Mouse (Mus musculus): ENCODE results near the gene Gm20479. TPM values are rescaled to one million over a fixed set of nuclear protein-coding genes. Genes with fewer than 3 reads are reported as not detected.
A peak's percentile ranks its signal among the peaks of the same experiment; 100 is the strongest.

Gene Gm20479
- polyA plus RNA-seq, 1 experiment from 2014 or later, result 1.9 TPM

- H3K4me3 ChIP-seq (ENCODE audit: low read depth, low read length), result peak overlapping the region; percentile 61; the same call in 1 of the 2 replicates
- no peaks in the 10 kb centered on the region for H3K9me3 ChIP-seq (ENCODE audit: control insufficient read depth, low read depth, low read length)
- 30% methylated on average over 6 of the region's 6 CpGs for WGBS
- ATAC-seq (ENCODE audit: insufficient number of reproducible peaks, insufficient read depth, low FRiP score, low read depth), result no peak
- peaks cover 11% of the 10 kb centered on the region; the same call in 1 of the 2 replicates for H3K36me3 ChIP-seq (ENCODE audit: control insufficient read depth, insufficient read depth, low read length)
- no peak overlapping the region for H3K27ac ChIP-seq (ENCODE audit: low read length)
- no peaks in the 10 kb centered on the region for H3K27me3 ChIP-seq (ENCODE audit: control insufficient read depth, insufficient read depth, low read length)
- peaks cover 23% of the 10 kb centered on the region for H3K4me1 ChIP-seq (ENCODE audit: control insufficient read depth, insufficient read depth, low read length)
- no peak overlapping the region for H3K9ac ChIP-seq (replicated peaks; ENCODE audit: low read depth, low read length)
- peak overlapping the region; percentile 85 for H3K4me2 ChIP-seq (replicated peaks; ENCODE audit: low read depth, low read length)
These were observed 3.1 kb downstream of the Gm20479 start for GRCm38 (mm10) chr7:27354144-27354543.

GRCm38 (mm10) chr7:27345444-27345843, 11.8 kb downstream of the Gm20479 start:
- H3K4me1 ChIP-seq (ENCODE audit: control insufficient read depth, insufficient read depth, low read length), result no peaks in the 10 kb centered on the region
- no peak overlapping the region for H3K4me3 ChIP-seq (ENCODE audit: low read depth, low read length)
- peaks cover 20% of the 10 kb centered on the region for H3K36me3 ChIP-seq (ENCODE audit: control insufficient read depth, insufficient read depth, low read length)
- H3K9me3 ChIP-seq (ENCODE audit: control insufficient read depth, low read depth, low read length), result no peaks in the 10 kb centered on the region
- no peaks in the 10 kb centered on the region for H3K27me3 ChIP-seq (ENCODE audit: control insufficient read depth, insufficient read depth, low read length)
- ATAC-seq (ENCODE audit: insufficient number of reproducible peaks, insufficient read depth, low FRiP score, low read depth), result peak; percentile 16; the same call in 1 of the 2 replicates
- H3K9ac ChIP-seq (replicated peaks; ENCODE audit: low read depth, low read length), result no peak overlapping the region
- no peak overlapping the region for H3K27ac ChIP-seq (ENCODE audit: low read length)
- no peak overlapping the region for H3K4me2 ChIP-seq (replicated peaks; ENCODE audit: low read depth, low read length)
- 23% methylated on average over 6 of the region's 6 CpGs for WGBS

DNA sequence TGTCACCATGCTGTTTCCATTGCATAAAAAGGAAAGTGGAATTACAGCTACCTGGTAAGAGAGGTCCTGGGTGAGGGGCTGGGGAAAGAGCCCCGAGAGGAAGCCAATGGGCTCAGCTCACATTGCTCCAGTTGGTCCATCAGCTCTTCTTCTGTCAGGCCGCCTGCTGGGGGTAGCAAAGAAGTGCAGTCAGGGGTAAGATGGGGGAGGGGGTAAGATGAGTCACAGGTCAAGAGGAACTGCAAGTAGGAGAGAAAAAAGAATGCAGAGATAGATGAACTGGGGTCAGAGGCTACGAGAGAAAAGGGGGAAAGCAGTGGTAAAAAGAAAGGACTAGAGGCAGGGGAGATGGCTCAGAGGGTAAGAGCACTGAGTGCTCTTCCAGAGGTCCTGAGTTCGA, 14.6 kb downstream of the Gm20479 start:
- no peak overlapping the region for H3K4me3 ChIP-seq (ENCODE audit: low read depth, low read length)
- no peaks in the 10 kb centered on the region for H3K9me3 ChIP-seq (ENCODE audit: control insufficient read depth, low read depth, low read length)
- peaks cover 3% of the 10 kb centered on the region; the same call in 1 of the 2 replicates for H3K27me3 ChIP-seq (ENCODE audit: control insufficient read depth, insufficient read depth, low read length)
- H3K4me1 ChIP-seq (ENCODE audit: control insufficient read depth, insufficient read depth, low read length), result no peaks in the 10 kb centered on the region
- H3K27ac ChIP-seq (ENCODE audit: low read length), result no peak overlapping the region
- H3K9ac ChIP-seq (replicated peaks; ENCODE audit: low read depth, low read length), result no peak overlapping the region
- peaks cover 4% of the 10 kb centered on the region for H3K36me3 ChIP-seq (ENCODE audit: control insufficient read depth, insufficient read depth, low read length)
- no peak overlapping the region for H3K4me2 ChIP-seq (replicated peaks; ENCODE audit: low read depth, low read length)
- WGBS, result 39% methylated on average over 4 of the region's 4 CpGs
- ATAC-seq (ENCODE audit: insufficient number of reproducible peaks, insufficient read depth, low FRiP score, low read depth), result no peak

GRCm38 (mm10) chr7:27339519-27339918, 17.7 kb downstream of the Gm20479 start:
- Histone ChIP-seq H3K4me1 (ENCODE audit: control insufficient read depth, insufficient read depth, low read length) (peaks cover 14% of the 10 kb centered on the region; the same call in 1 of the 2 replicates), H3K4me3 (ENCODE audit: low read depth, low read length) (no peak overlapping the region), H3K27me3 (ENCODE audit: control insufficient read depth, insufficient read depth, low read length) (peaks cover 3% of the 10 kb centered on the region; the same call in 1 of the 2 replicates), H3K4me2 (replicated peaks; ENCODE audit: low read depth, low read length) (no peak overlapping the region), H3K36me3 (ENCODE audit: control insufficient read depth, insufficient read depth, low read length) (no peaks in the 10 kb centered on the region; the same call in none of the 2 replicates), H3K27ac (ENCODE audit: low read length) (no peak overlapping the region), H3K9me3 (ENCODE audit: control insufficient read depth, low read depth, low read length) (no peaks in the 10 kb centered on the region), H3K9ac (replicated peaks; ENCODE audit: low read depth, low read length) (no peak overlapping the region)
- no peak for ATAC-seq (ENCODE audit: insufficient number of reproducible peaks, insufficient read depth, low FRiP score, low read depth)
- WGBS, result 39% methylated on average over 7 of the region's 7 CpGs

GRCm38 (mm10) chr7:27339114-27339513, 18.1 kb downstream of the Gm20479 start:
- H3K9ac ChIP-seq (replicated peaks; ENCODE audit: low read depth, low read length), result no peak overlapping the region
- no peak overlapping the region for H3K27ac ChIP-seq (ENCODE audit: low read length)
- ATAC-seq (ENCODE audit: insufficient number of reproducible peaks, insufficient read depth, low FRiP score, low read depth), result no peak
- H3K27me3 ChIP-seq (ENCODE audit: control insufficient read depth, insufficient read depth, low read length), result peaks cover 3% of the 10 kb centered on the region; the same call in 1 of the 2 replicates
- no peaks in the 10 kb centered on the region for H3K9me3 ChIP-seq (ENCODE audit: control insufficient read depth, low read depth, low read length)
- no peak overlapping the region for H3K4me3 ChIP-seq (ENCODE audit: low read depth, low read length)
- WGBS, result 74% methylated on average over 4 of the region's 4 CpGs
- H3K36me3 ChIP-seq (ENCODE audit: control insufficient read depth, insufficient read depth, low read length), result no peaks in the 10 kb centered on the region; the same call in none of the 2 replicates
- H3K4me2 ChIP-seq (replicated peaks; ENCODE audit: low read depth, low read length), result no peak overlapping the region
- peaks cover 18% of the 10 kb centered on the region; the same call in 1 of the 2 replicates for H3K4me1 ChIP-seq (ENCODE audit: control insufficient read depth, insufficient read depth, low read length)

GRCm38 (mm10) chr7:27337175-27337853, 19.9 kb downstream of the Gm20479 start, which contains the start of gene Ltbp4:
Gene Ltbp4, minus strand, starts transcription at chr7:27337692.
- Histone ChIP-seq H3K36me3 (ENCODE audit: control insufficient read depth, insufficient read depth, low read length) (no peaks in the 10 kb centered on the region; the same call in none of the 2 replicates), H3K9ac (replicated peaks; ENCODE audit: low read depth, low read length) (peak within 1 kb of the TSS; percentile 33; the same call in 1 of the 2 replicates), H3K9me3 (ENCODE audit: control insufficient read depth, low read depth, low read length) (no peaks in the 10 kb centered on the region), H3K27me3 (ENCODE audit: control insufficient read depth, insufficient read depth, low read length) (peaks cover 3% of the 10 kb centered on the region; the same call in 1 of the 2 replicates), H3K4me2 (replicated peaks; ENCODE audit: low read depth, low read length) (peak within 1 kb of the TSS; percentile 75), H3K4me3 (ENCODE audit: low read depth, low read length) (peak within 1 kb of the TSS; percentile 39), H3K4me1 (ENCODE audit: control insufficient read depth, insufficient read depth, low read length) (peaks cover 25% of the 10 kb centered on the region; the same call in 1 of the 2 replicates), H3K27ac (ENCODE audit: low read length) (peak within 1 kb of the TSS; percentile 63; the same call in 1 of the 2 replicates)
- WGBS, result 1% methylated on average over 35 of the region's 36 CpGs
- ATAC-seq (ENCODE audit: insufficient number of reproducible peaks, insufficient read depth, low FRiP score, low read depth), result peak; percentile 56

GRCm38 (mm10) chr7:27335928-27336823, 21.0 kb downstream of the Gm20479 start:
- H3K9me3 ChIP-seq (ENCODE audit: control insufficient read depth, low read depth, low read length), result no peaks in the 10 kb centered on the region
- peak overlapping the region; percentile 63 for H3K27ac ChIP-seq (ENCODE audit: low read length)
- peaks cover 3% of the 10 kb centered on the region; the same call in 1 of the 2 replicates for H3K27me3 ChIP-seq (ENCODE audit: control insufficient read depth, insufficient read depth, low read length)
- peak overlapping the region; percentile 75 for H3K4me2 ChIP-seq (replicated peaks; ENCODE audit: low read depth, low read length)
- under 1% methylated on average over 47 of the region's 47 CpGs for WGBS
- no peaks in the 10 kb centered on the region for H3K36me3 ChIP-seq (ENCODE audit: control insufficient read depth, insufficient read depth, low read length)
- peak; percentile 71 for ATAC-seq (ENCODE audit: insufficient number of reproducible peaks, insufficient read depth, low FRiP score, low read depth)
- peaks cover 25% of the 10 kb centered on the region; the same call in 1 of the 2 replicates for H3K4me1 ChIP-seq (ENCODE audit: control insufficient read depth, insufficient read depth, low read length)
- 0 out of 2 replicates have a peak overlapping the region, but pooled peaks have one; percentile 0 for H3K9ac ChIP-seq (replicated peaks; ENCODE audit: low read depth, low read length)
- peak overlapping the region; percentile 39 for H3K4me3 ChIP-seq (ENCODE audit: low read depth, low read length)

Measured in stomach, embryonic 14.5 days (tissue).